ENCODE assay signal across 15 mouse cellular contexts in genomic region chrX:12426664-12427063, GRCm38 (mm10).
"Had no signal": no experiment of that assay in that cellular context is flagged by ENCODE, and none has a peak within 500 bp of the region (broad histone marks: within the 10 kb centered on the region; RNA-seq: fewer than 3 reads in every experiment).

No protein-coding gene starts in this region.

- ATAC-seq: midbrain, embryonic 15.5 days had no signal

- H3K9me3 ChIP-seq: midbrain, embryonic 12.5 days; midbrain, embryonic 15.5 days; neural tube, embryonic 13.5 days; neural tube, embryonic 15.5 days; stomach, embryonic 15.5 days had no signal

- DNase-seq: lung, adult 18-20 months; lung, embryonic 14.5 days; lung, postnatal 10 days; lung, postnatal 4 days; right cerebral cortex, postnatal 14 days; thymus, adult 2 months; thymus, postnatal 25 days; thymus, postnatal 4 days had no signal

- H3K9ac ChIP-seq: lung, embryonic 14.5 days; midbrain, embryonic 12.5 days; midbrain, embryonic 15.5 days; neural tube, embryonic 13.5 days; neural tube, embryonic 15.5 days; stomach, embryonic 15.5 days had no signal

- H3K27ac ChIP-seq: midbrain, embryonic 12.5 days; midbrain, embryonic 15.5 days; neural tube, embryonic 13.5 days; neural tube, embryonic 15.5 days; stomach, embryonic 15.5 days; stomach, postnatal 0 days had no signal

- H3K4me2 ChIP-seq: lung, embryonic 14.5 days; midbrain, embryonic 12.5 days; midbrain, embryonic 15.5 days; neural tube, embryonic 13.5 days; neural tube, embryonic 15.5 days; stomach, embryonic 15.5 days had no signal

- H3K27me3 ChIP-seq: midbrain, embryonic 15.5 days; neural tube, embryonic 13.5 days; stomach, embryonic 15.5 days had no signal

- H3K4me3 ChIP-seq: midbrain, embryonic 12.5 days; midbrain, embryonic 15.5 days; myocyte; neural tube, embryonic 13.5 days; neural tube, embryonic 15.5 days; stomach, embryonic 15.5 days had no signal

- H3K4me1 ChIP-seq: midbrain, embryonic 15.5 days; neural tube, embryonic 13.5 days; neural tube, embryonic 15.5 days; stomach, embryonic 15.5 days had no signal

- H3K36me3 ChIP-seq: midbrain, embryonic 12.5 days; midbrain, embryonic 15.5 days; neural tube, embryonic 13.5 days; neural tube, embryonic 15.5 days; stomach, embryonic 15.5 days had no signal
